Mouse (Mus musculus) midbrain, embryonic 16.5 days (tissue): ENCODE measurements around the gene Dclk3. TPM values are rescaled to one million over a fixed set of nuclear protein-coding genes. Genes with fewer than 3 reads are reported as not detected.

Source experiments
- ATAC-seq: fragments of 200-750 bp; cut with Nextera tagmentation; 2 replicates; pipeline ENCODE4 v1.8.0; 2017; ENCODE audit warnings: moderate TSS enrichment
- H3K27ac ChIP-seq: fragments of 300-500 bp; sonication (generic); 2 replicates; pipeline ENCODE4 v1.5.1; 2014; ENCODE audit warnings: mild to moderate bottlenecking, low read length, mixed read lengths
- H3K27me3 ChIP-seq: fragments of 300-500 bp; sonication (generic); 2 replicates; pipeline ENCODE4 v1.6.1; 2014; ENCODE audit warnings: low read depth, low read length, mixed read lengths; ENCODE audit not compliant: control insufficient read depth, insufficient read depth
- H3K36me3 ChIP-seq: fragments of 300-500 bp; sonication (generic); 2 replicates; pipeline ENCODE4 v1.6.1; 2014; ENCODE audit warnings: mild to moderate bottlenecking, low read length, moderate library complexity, mixed read lengths; ENCODE audit not compliant: control insufficient read depth, insufficient read depth
- H3K4me1 ChIP-seq: fragments of 300-500 bp; sonication (generic); 2 replicates; pipeline ENCODE4 v1.6.1; 2014; ENCODE audit warnings: mild to moderate bottlenecking, low read length, mixed read lengths; ENCODE audit not compliant: control insufficient read depth, insufficient read depth
- H3K4me2 ChIP-seq: fragments of 300-500 bp; sonication (generic); 2 replicates; pipeline ENCODE4 v1.6.1; 2014; ENCODE audit warnings: mild to moderate bottlenecking, low read length, mixed read lengths
- H3K4me3 ChIP-seq: fragments of 300-500 bp; sonication (generic); 2 replicates; pipeline ENCODE4 v1.5.1; 2014; ENCODE audit warnings: low read depth, mild to moderate bottlenecking, low read length, moderate library complexity, mixed read lengths
- H3K9ac ChIP-seq: fragments of 300-500 bp; sonication (generic); 2 replicates; pipeline ENCODE4 v1.6.1; 2014; ENCODE audit warnings: low read depth, low read length, mixed read lengths
- H3K9me3 ChIP-seq: fragments of 300-500 bp; sonication (generic); replicated peaks from 2 replicates; pipeline ENCODE4 v1.6.1; 2014; ENCODE audit warnings: mild to moderate bottlenecking, low read length, mixed read lengths; ENCODE audit not compliant: control insufficient read depth, poor library complexity, severe bottlenecking
- WGBS: fragments of 180-500 bp; shearing (Covaris S2); extraction: QIAGEN DNeasy Blood & Tissue Kit; methylation state at CpG from one replicate; pipeline ENCODE4 v1.1.7; 2014; 5-methylcytosine and 5-hydroxymethylcytosine counted together
- polyA plus RNA-seq: library from polyadenylated mRNA; unstranded; fragments of >200 nt; fragmentation: Nextera tagmentation; extraction: Ambion mirVana; gene quantifications from 2 replicates; pipeline ENCODE4 v1.2.1, GENCODE M21; 2015

The Dclk3 gene
- polyA plus RNA-seq, 1 experiment from 2014 or later: 7.5 TPM

GRCm38 (mm10) chr9:111404346-111405079, 34.4 kb upstream of the Dclk3 start:
- 0 out of 2 replicates have a peak, but pooled peaks cover 2% of the 10 kb centered on the region for H3K36me3 ChIP-seq
- H3K9ac ChIP-seq: no peak overlapping the region
- no peak overlapping the region for H3K27ac ChIP-seq
- H3K4me2 ChIP-seq: no peak overlapping the region
- no peak for ATAC-seq
- no peak overlapping the region for H3K4me3 ChIP-seq
- no peaks in the 10 kb centered on the region for H3K27me3 ChIP-seq
- WGBS: 87% methylated on average over 12 of the region's 12 CpGs
- H3K4me1 ChIP-seq: no peaks in the 10 kb centered on the region
- H3K9me3 ChIP-seq: no peaks in the 10 kb centered on the region

GRCm38 (mm10) chr9:111405080-111405428, 33.8 kb upstream of the Dclk3 start:
- no peak overlapping the region for H3K4me2 ChIP-seq
- no peak overlapping the region for H3K9ac ChIP-seq
- 0 out of 2 replicates have a peak, but pooled peaks cover 2% of the 10 kb centered on the region for H3K36me3 ChIP-seq
- H3K4me3 ChIP-seq: no peak overlapping the region
- no peak overlapping the region for H3K27ac ChIP-seq
- no peak for ATAC-seq
- H3K9me3 ChIP-seq: no peaks in the 10 kb centered on the region
- WGBS: 85% methylated on average over 6 of the region's 6 CpGs
- H3K4me1 ChIP-seq: no peaks in the 10 kb centered on the region
- no peaks in the 10 kb centered on the region for H3K27me3 ChIP-seq

- no peak overlapping the region for H3K4me3 ChIP-seq
- no peak overlapping the region for H3K9ac ChIP-seq
- H3K27ac ChIP-seq: no peak overlapping the region
- WGBS: 75% methylated on average over 6 of the region's 6 CpGs
- H3K27me3 ChIP-seq: no peaks in the 10 kb centered on the region
- no peak overlapping the region for H3K4me2 ChIP-seq
- H3K36me3 ChIP-seq: 0 out of 2 replicates have a peak, but pooled peaks cover 2% of the 10 kb centered on the region
- H3K9me3 ChIP-seq: no peaks in the 10 kb centered on the region
- ATAC-seq: no peak
- peaks cover 13% of the 10 kb centered on the region for H3K4me1 ChIP-seq
Observed at GRCm38 (mm10) chr9:111408012-111408411, 30.9 kb upstream of the Dclk3 start.

- Histone ChIP-seq H3K4me1 (peaks cover 17% of the 10 kb centered on the region), H3K27ac (no peak overlapping the region), H3K9ac (no peak overlapping the region), H3K4me3 (no peak overlapping the region), H3K9me3 (no peaks in the 10 kb centered on the region), H3K36me3 (no peaks in the 10 kb centered on the region), H3K4me2 (no peak overlapping the region), H3K27me3 (no peaks in the 10 kb centered on the region)
- no peak for ATAC-seq
- 85% methylated on average over 10 of the region's 10 CpGs for WGBS
Observed at GRCm38 (mm10) chr9:111408427-111408826, 30.5 kb upstream of the Dclk3 start.

GRCm38 (mm10) chr9:111412471-111413160, 26.3 kb upstream of the Dclk3 start:
- peak overlapping the region; percentile 9; the same call in 1 of the 2 replicates for H3K4me3 ChIP-seq

GRCm38 (mm10) chr9:111421862-111422261, 17.0 kb upstream of the Dclk3 start:
- H3K4me2 ChIP-seq: no peak overlapping the region
- no peak overlapping the region for H3K4me3 ChIP-seq
- H3K4me1 ChIP-seq: 0 out of 2 replicates have a peak, but pooled peaks cover 2% of the 10 kb centered on the region
- no peak for ATAC-seq
- H3K27ac ChIP-seq: no peak overlapping the region
- 88% methylated on average over 2 of the region's 2 CpGs for WGBS
- H3K27me3 ChIP-seq: no peaks in the 10 kb centered on the region
- H3K9ac ChIP-seq: no peak overlapping the region
- H3K36me3 ChIP-seq: no peaks in the 10 kb centered on the region
- H3K9me3 ChIP-seq: no peaks in the 10 kb centered on the region

More at GRCm38 (mm10) chr9:111412471-111413160, 26.3 kb upstream of the Dclk3 start:
- H3K4me1 ChIP-seq: peaks cover 17% of the 10 kb centered on the region
- H3K27ac ChIP-seq: peak overlapping the region; percentile 77
- peak; percentile 71 for ATAC-seq
- H3K9ac ChIP-seq: no peak overlapping the region
- H3K27me3 ChIP-seq: no peaks in the 10 kb centered on the region
- no peaks in the 10 kb centered on the region for H3K9me3 ChIP-seq
- no peaks in the 10 kb centered on the region for H3K36me3 ChIP-seq
- peak overlapping the region; percentile 38 for H3K4me2 ChIP-seq
- WGBS: 31% methylated on average over 16 of the region's 16 CpGs

- ATAC-seq: no peak
- no peaks in the 10 kb centered on the region for H3K9me3 ChIP-seq
- no peaks in the 10 kb centered on the region for H3K27me3 ChIP-seq
- H3K4me2 ChIP-seq: no peak overlapping the region
- H3K4me3 ChIP-seq: no peak overlapping the region
- H3K27ac ChIP-seq: no peak overlapping the region
- WGBS: 65% methylated on average over 5 of the region's 5 CpGs
- H3K36me3 ChIP-seq: no peaks in the 10 kb centered on the region
- H3K9ac ChIP-seq: no peak overlapping the region
- 0 out of 2 replicates have a peak, but pooled peaks cover 2% of the 10 kb centered on the region for H3K4me1 ChIP-seq
Observed at GRCm38 (mm10) chr9:111422567-111422966, 16.3 kb upstream of the Dclk3 start.

- Histone ChIP-seq H3K4me2 (no peak overlapping the region), H3K9ac (no peak overlapping the region), H3K27ac (no peak overlapping the region), H3K27me3 (no peaks in the 10 kb centered on the region), H3K4me3 (no peak overlapping the region), H3K36me3 (no peaks in the 10 kb centered on the region), H3K4me1 (0 out of 2 replicates have a peak, but pooled peaks cover 2% of the 10 kb centered on the region), H3K9me3 (no peaks in the 10 kb centered on the region)
- 36% methylated on average over 6 of the region's 6 CpGs for WGBS
- peak; percentile 14; the same call in 1 of the 2 replicates for ATAC-seq
Observed at GRCm38 (mm10) chr9:111425113-111425512, 13.8 kb upstream of the Dclk3 start.

- no peaks in the 10 kb centered on the region for H3K9me3 ChIP-seq
- WGBS: 62% methylated on average over 4 of the region's 4 CpGs
- H3K4me3 ChIP-seq: no peak overlapping the region
- 0 out of 2 replicates have a peak, but pooled peaks cover 2% of the 10 kb centered on the region for H3K4me1 ChIP-seq
- H3K9ac ChIP-seq: no peak overlapping the region
- H3K4me2 ChIP-seq: no peak overlapping the region
- H3K27me3 ChIP-seq: no peaks in the 10 kb centered on the region
- H3K27ac ChIP-seq: no peak overlapping the region
- no peaks in the 10 kb centered on the region for H3K36me3 ChIP-seq
- no peak for ATAC-seq
Observed at GRCm38 (mm10) chr9:111425952-111426351, 12.9 kb upstream of the Dclk3 start.
